Mouse (Mus musculus): ENCODE measurements at regions not wholly inside any gene's neighbourhood (a gene's known extent, or its start where the extent isn't known, plus 50 kb on each side); places are given as distances from the start of the nearest gene placed in this dataset.

DNA sequence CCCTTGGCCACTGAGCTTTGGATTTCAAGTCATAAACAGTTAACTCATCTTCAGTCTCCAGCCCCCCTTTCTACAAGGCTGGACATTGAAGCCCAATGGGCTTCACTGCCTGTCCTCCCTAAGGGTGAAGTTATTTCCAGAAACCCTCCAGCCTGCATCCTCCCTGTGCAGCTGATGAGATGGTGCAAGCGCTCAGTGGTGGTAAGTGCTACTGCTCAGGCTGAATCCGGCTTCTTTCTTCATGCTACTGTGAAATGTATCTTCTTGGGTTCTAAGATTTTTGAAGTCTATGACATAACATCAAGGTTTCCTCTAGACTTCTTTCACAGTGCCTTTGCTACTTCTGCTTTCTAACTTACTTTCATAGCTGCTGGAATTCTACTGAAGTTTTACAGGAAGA is 237.9 kb upstream of the Foxq1 start:
- no peak for DNase-seq (ENCODE audit: low spot score)
- intact Hi-C loops (cut with DNase I) = no loop called here

DNA sequence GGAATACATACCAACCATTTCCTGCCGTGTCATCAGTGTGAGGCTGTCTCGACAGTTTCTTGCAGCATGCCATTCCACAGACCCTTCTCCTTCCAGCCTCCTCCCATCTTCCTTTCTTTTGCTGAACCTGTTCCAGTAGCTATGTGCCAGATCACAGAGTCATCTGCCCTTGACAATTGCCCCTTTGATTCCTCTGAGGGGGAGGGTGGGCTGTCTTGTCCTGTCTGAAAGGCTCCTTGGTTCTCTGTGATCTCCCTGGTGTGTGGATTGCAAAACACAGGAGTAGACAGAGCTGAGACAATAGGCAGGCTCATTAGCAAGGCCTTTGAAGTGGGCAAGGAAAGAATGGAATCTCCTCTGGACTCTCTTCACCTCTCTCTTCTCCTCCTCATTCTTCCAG is 234.5 kb upstream of the Foxq1 start:
- intact Hi-C loops (cut with DNase I) = no loop called here
- DNase-seq (ENCODE audit: low spot score) = no peak

DNA sequence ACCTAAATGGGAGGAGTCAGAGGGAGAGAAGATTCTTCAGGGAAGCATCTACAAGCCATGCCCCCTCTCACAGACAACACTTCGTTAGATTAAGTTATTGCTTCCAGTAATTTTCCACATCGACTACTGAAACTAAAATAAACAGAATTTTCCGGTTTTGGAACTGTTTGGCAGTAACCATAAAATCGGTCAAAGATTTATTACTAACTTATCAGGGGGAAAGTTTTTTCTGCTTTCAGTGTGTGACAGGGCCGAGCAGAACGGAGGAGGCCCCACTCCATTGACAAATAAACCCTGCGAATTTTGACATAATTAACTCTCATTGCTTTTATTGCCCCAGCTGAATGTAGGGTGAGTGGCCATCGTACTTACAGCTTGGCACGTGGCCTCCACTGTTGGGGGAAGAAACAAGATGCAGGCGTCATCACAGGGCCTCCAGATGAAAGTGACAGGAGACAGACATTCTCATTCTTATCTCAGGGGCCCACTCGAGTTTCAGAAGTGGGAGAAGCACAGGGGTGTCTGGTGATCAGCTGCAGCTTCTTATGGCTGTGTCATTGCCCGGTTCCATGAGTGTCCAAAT is 229.6 kb upstream of the Foxq1 start:
- intact Hi-C loops (cut with DNase I) = no loop called here
- DNase-seq (ENCODE audit: low spot score) = no peak

DNA sequence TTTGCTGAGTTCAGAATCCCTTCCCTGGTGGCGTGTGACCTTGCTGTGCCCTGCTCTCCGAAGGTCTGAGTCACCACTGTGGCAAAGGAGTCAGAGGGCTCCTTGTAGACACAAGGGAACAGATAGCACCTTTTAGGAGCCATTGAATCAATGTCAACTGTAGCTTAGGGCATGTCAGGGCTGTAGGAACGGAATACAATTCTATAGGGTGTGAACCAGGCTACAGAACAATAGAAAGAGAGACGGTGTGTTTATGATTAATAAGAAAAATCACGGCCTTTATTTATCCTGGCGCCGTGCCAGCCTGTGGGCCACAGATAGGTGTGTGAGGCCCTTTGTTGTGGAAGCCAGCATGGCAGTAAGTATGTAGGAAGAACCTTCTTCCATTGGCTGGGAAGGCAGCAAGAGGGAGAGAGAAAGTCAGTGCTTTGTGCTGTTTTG is 228.4 kb upstream of the Foxq1 start:
- DNase-seq (ENCODE audit: low spot score) = no peak
- intact Hi-C loops (cut with DNase I) = no loop called here

DNA sequence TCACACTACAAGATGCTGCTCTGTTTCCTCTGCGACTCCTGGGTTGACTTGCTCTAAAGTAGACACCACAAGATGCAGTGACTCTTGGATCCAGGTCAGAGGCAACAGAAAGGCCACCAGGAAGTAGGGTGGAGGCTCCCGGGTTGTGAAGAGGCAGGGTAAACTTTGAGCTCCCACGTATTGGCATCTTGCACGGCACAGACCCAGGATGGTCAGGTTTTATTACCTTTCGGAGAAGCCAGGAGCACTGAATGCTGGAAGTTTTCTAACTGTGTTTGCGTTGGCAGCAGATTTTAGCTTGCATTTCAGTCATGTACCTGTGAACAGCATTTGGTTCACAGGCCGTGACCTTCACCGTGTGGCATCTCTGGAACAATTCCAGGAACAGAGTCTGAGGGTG is 227.2 kb upstream of the Foxq1 start:
- intact Hi-C loops (cut with DNase I) = no loop called here

DNA sequence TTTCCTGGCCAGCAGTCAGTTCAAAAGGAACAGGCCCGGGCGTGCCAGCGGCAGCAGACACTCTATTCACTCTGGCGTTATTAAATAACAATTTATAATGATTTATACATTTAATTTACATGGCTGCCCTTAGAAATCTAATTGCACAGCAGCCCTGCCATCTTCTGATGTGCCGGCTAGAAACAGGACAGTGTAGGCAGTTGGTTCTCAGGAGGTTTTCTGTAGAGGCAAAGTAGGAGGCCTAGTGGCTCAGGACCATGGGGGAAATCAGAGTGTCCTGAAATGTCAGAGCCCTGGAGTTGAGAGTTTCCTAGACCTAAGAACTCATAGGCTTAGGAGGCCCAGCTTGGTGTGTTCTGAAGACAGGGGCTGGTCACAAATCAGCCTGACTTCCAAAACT is 225.2 kb upstream of the Foxq1 start:
- DNase-seq (ENCODE audit: low spot score) = no peak
- intact Hi-C loops (cut with DNase I) = no loop called here

More for the DNA sequence above, 227.2 kb upstream of the Foxq1 start:
- no peak for DNase-seq (ENCODE audit: low spot score)

DNA sequence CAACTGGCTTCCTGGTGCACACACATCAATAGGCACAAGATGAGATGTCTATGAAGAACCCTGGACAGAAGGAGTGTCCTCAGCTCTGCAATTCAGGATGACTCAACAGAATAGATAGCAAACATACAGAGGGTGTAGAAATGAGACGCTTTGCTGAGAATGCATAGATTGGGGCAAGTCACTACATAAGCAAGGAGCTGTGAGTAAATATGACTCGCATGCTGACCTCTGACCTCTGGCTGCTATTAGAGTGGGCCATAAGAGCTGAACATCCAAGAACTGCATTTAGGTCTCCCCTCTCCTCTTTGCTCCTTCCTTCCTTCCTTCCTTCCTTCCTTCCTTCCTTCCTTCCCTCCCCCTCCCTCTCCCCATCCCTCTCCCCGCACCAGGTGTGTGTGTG is 221.0 kb upstream of the Foxq1 start:
- no peak for DNase-seq (ENCODE audit: low spot score)
- intact Hi-C loops (cut with DNase I) = no loop called here

DNA sequence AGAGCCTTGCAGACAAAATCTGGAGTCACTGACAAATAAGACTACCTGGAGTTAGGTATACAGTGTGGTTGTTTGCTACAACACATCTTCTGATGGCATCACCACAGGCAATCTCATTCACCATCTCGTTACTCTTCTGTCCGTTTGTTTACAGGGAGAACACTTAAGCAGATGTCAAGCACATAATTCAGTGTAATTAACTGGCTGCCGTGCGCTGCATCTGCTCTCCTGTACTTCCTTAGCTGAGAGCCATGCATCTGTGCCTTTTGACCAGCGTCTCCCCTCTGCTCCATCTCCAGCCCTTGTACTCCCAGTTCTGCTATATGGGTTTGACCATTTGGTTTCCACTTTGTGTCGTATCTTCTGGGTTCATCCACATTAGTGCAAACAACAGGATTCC is 218.3 kb upstream of the Foxq1 start:
- no peak for DNase-seq (ENCODE audit: low spot score)
- intact Hi-C loops (cut with DNase I) = no loop called here

DNA sequence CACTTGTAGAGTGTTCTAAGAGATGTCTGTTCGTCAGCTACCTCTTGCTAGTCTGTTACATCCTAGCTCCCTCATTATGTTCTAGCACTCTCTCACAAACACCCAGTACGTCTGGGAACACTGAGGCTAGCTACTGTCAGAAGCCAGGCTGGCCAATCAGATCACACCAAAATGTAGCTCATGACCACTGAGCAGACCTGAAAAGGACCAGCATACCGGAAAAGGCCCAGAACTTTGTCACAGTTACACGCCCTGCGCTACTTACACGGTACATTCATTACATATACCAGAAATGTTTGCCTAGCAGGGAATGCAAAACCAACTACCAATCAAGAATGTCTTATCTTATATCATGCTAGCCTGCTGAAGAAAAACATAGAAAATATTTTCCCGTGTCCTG is 216.5 kb upstream of the Foxq1 start:
- intact Hi-C loops (cut with DNase I) = no loop called here
- DNase-seq (ENCODE audit: low spot score) = no peak

DNA sequence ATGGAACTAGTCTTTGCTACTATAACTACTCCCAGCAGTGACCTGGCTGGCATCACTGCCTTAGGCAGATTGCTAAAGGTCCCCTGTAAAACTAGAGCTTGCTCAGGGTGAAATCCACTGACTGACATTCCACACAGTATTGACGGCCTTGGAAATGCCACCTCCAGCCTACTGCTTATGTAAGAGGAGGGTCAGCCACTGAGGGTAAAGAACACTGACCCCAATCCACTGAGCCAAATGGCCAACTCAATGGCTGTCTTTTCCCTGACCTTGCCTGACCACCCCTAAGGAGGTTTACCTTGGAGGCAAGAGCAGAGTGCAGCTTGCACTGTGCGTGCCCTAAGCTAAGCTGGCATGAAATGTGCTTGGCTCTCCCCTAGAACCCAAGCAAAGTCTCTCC is 216.0 kb upstream of the Foxq1 start:
- no peak for DNase-seq (ENCODE audit: low spot score)
- intact Hi-C loops (cut with DNase I) = no loop called here

DNA sequence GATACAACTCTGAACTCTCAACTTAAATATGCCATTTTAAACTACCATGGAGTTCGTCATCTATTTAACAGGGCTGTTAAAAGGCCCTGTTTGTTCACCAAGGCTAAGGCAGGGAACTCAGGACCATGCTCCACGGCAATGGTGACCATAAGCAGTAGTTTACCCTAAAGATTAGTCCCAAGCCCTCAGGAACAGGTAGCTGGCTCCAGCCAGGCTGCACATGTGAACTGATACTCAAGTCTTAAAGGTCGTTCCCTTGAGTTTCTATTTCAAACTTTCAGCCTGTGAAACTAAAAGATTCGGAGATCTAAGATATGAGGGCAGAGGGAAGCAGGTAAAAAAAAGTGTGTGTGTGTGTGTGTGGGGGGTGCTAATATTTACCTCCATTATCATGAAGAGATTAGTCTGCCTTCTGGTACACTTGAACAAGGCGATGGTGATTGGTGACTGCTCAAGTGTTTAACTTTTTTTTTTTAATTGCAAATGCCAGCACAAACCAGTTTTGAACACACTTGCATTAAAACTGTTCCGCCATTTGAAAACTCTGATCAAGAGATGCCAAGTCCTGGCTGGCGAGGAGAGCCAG is 215.5 kb upstream of the Foxq1 start:
- no peak for DNase-seq (ENCODE audit: low spot score)
- intact Hi-C loops (cut with DNase I) = no loop called here

DNA sequence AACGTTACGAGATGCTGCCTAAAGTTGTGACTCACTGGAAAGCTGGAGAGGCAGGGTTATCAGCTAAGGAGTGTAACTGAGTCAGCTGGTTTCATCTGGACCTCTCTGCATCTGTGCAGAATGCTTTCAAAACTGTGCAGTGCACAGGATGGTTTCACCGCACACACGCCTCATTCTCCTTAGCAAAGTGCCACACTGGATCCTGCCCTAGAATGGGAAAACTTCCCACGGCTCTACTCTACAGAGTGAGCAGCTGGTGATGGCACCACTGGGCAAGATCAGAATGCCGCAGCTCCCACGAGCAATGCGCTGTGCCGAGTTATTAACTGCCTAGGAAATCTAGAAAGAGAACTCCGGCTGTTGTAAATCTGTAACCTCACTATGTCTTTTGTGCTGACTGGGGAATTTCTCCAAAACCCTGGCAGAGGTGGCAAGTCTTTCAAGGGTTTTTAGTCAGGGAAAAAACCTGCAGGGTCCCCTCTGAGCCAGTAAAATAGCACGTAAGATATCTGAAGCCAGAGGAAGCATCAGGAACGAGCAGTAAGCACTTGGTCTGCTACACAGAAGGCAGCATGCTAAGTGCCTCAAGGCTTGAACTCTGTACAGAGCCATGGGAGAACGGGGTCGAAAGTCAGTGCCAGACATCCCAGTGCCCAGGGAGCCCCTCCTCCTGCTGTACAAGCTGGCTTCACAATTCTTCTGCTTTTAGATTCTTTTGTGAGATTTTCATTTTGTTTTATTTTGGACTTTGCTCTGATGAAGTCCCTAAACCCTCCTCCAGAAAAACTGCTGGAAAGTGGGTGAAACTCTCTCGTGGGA is 214.4 kb upstream of the Foxq1 start:
- intact Hi-C loops (cut with DNase I) = no loop called here
- DNase-seq (ENCODE audit: low spot score) = no peak

DNA sequence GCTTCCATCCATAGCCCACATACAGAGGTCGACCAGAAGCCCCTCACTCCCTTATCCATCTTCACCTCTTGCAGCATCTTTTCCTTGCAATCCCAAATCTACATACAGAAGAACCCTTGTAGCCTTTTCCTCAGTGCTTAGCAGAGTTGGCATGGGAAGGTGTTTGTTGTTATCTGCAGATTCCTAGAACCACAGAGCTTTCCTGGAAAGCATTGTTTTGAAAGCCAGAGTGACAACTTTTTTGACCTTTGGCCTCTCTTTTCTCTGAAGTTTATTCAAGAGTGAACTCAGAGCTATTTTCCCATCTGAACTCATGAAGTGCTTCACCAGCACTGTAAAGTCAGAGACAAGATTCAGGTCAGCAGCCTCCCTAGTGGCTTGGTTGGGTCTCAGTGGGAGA is 209.7 kb upstream of the Foxq1 start:
- intact Hi-C loops (cut with DNase I) = no loop called here
- no peak for DNase-seq (ENCODE audit: low spot score)

DNA sequence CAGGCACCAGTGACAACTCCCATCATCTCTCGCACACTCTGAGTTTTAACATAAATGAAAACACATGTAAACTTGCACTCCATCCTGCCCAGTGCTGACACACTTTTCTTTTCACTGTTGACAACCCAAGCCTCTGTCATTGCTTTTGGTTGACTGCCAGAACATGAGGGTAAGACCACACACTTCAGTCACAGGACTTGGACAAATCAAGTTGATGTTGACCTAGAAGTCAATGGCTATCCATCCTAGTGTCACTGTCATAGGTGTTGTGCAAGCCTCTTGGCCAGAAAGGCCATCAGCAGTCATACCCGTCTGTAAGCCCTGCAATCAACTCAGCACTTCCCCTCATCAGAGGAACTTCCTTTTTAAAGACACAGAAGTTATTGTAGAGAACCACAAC is 208.9 kb upstream of the Foxq1 start:
- DNase-seq (ENCODE audit: low spot score) = no peak
- intact Hi-C loops (cut with DNase I) = no loop called here

DNA sequence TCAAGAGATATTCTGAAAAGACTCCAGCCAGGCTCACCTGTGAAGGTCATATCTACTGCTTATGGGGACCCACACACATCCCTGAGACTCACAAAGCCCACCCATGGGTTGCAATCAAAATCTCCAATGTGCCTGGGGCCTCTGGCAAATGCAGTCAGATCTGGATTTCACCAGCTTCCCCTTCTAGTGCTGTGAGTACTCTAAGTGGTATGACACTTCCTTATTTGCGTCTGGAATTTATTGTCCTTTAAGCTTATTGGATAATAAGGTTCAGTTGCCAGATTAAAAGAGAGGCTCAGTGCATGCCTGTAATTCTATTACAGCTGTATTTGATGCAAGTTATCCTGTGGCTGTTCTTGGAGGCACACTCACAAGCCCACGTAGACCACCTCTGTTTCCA is 206.3 kb upstream of the Foxq1 start:
- intact Hi-C loops (cut with DNase I) = no loop called here
- no peak for DNase-seq (ENCODE audit: low spot score)

DNA sequence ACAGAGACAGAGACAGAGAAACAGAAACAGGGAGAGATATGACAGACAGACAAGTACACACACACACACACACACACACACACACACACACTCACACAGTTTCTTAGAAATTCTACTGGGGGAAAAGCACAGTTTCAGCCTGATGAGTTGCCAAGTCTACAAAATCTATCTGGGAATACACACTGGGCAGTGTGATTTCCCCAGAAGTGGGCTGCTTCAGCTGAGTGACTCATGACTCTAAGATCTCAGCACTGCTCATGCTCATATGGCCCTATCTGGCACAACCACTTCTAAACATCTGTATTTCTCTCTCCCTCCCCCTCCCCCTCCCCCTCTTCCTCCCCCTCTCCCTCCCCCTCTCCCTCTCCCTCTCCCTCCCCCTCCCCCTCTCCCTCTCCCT is 204.5 kb upstream of the Foxq1 start:
- DNase-seq (ENCODE audit: low spot score) = no peak
- intact Hi-C loops (cut with DNase I) = no loop called here

DNA sequence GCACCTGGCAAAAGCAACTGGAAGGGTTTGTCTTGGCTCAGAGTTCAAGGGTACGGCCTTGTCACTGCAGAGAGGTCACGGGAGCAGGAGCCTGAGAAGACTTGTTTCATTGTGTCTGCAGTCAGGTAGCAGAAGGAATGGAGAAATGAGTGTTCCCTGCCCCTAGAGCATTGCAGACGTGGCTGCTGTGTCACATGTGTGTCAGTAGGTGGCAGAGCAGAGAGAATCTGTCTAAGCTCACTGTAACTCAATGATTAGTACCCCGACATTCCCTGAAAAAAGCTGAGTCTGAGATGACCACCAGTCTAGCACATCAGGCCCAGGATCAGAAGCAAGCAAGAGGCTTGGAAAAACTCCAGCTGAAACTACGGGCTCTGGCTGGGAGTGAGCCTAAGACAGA is 203.1 kb upstream of the Foxq1 start:
- intact Hi-C loops (cut with DNase I) = no loop called here
- DNase-seq (ENCODE audit: low spot score) = no peak

DNA sequence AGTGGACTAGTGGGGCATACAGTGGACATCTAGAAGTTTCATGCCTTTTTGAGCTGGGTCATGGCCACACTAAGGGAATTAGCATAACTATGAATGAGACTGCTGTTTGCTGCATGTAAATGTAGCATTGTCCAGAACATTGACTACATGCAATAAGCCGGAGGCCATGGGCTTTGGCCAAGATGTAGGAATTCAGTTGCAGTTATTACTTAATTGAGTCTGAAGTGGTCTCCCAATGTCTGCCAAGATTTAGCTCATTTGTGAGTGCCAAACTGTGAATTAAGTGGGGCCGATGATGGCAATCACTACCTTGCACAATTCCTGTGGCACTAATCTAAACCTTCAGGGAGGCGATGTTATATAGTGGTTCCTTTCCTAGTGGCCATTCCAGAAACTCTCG is 196.6 kb upstream of the Foxq1 start:
- no peak for DNase-seq (ENCODE audit: low spot score)
- intact Hi-C loops (cut with DNase I) = no loop called here

DNA sequence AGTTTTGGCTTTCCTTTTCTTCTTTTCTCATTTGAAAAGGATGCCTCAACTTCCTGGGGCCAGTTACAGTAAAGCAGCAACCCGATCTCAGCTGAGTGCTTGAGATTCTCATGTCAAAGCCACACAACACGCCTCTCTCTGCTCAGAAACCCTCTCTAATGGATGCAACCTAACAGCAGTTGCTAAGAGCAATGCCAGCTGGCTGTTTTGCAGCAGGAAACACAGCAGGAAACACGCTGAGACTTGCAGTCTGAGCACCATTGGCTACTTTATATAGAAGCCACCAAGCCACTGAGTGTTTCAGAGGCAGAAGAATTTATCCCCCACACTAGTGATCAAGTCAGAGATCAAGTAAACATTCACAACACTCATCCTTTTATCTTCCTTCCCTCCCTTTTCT is 193.5 kb upstream of the Foxq1 start:
- intact Hi-C loops (cut with DNase I) = no loop called here
- no peak for DNase-seq (ENCODE audit: low spot score)

DNA sequence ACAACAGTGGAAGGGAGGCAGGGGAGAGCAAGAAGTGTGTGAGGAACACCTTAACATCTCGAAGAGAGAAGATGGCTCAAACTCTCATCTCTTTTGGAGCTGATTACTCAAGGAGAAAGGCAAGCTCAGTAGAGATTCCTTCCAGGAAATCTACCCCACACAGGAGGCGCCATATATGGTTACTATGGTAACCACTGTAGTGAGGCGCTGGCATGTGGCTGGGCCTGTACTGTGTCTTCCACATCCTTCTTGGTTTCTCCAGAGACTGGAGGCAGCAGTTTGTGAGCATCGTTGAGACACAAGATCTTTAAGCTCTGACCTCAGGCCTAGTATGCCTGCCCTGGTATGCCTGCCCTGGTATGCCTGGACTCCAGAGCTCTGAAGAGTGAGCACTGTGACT is 191.6 kb upstream of the Foxq1 start:
- intact Hi-C loops (cut with DNase I) = no loop called here
- DNase-seq (ENCODE audit: low spot score) = no peak

DNA sequence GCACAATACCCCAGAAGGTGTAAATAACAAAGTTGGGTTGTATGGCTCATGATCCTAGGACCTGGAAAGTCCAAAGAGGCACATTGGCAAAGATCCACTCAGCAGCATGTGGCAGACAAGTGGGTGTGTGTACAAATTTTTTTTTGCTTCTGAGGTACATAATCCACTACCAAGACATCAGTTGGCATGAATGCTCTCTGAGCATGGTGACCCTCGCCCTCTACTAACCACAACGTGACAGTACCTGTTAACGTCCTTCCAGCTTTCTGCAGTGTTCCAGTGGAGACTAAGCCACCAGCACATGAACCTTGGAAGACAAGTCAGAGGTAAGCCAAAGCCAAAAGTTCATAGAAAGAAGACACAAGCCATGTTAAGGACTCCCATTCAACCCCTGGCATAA is 188.7 kb upstream of the Foxq1 start:
- DNase-seq (ENCODE audit: low spot score) = no peak
- intact Hi-C loops (cut with DNase I) = no loop called here

DNA sequence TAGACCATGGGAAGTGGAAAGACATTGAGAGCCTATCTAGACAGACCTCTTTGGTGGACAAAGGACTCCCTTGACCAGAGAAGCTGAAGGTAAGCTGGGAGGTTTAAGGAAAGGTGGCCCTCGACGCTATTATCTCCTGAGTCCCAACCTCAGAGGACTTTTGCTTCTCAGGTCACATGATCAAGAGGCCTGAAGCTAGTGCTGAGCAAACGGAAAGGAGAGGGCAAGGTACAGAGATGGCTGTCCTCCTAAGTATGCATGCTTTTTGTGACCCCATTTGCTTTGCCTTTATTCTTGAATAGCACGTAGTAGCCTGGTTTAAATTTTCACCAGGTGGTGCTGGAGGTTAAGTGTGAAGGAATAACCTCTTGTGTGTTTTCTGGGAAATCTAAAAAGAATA is 186.8 kb upstream of the Foxq1 start:
- intact Hi-C loops (cut with DNase I) = no loop called here
- no peak for DNase-seq (ENCODE audit: low spot score)

Data from heart, postnatal 25 days (tissue).